Mouse (Mus musculus) induced T-regulatory cell, adult 2 months (primary cell): ENCODE data around the gene Clasp1.

Experiments used
- DNase-seq: peaks from one replicate; pipeline ENCODE4 v3.0.0-alpha.2; 2012; ENCODE audit warnings: low read depth

The Clasp1 gene

DNA sequence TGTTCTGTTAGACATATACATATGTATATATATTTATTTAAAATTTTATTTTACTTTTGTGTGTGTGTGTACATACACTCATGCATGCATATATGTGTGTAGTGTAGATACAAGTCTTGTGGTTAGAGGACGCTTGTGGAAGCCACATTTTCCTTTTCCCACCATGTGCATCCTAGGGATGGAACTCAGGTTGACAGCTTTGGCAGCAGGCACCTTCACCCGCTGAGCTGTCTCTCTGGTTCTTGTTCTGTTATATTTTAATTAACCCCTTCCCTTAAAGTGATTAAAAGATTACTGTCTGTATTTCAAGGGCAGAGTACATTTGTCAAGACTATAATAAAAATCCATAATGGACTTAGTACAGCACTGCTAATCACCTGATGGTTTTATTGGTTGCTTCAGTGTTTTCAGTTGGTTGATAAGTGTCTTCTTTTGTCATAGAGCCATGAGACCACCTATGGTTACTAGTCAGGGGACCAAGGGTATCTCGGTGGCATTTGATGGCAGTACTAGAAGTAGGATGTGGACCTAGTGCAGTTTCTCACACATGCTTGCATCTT is 62.1 kb downstream of the Clasp1 start:
- DNase-seq: no peak

DNA sequence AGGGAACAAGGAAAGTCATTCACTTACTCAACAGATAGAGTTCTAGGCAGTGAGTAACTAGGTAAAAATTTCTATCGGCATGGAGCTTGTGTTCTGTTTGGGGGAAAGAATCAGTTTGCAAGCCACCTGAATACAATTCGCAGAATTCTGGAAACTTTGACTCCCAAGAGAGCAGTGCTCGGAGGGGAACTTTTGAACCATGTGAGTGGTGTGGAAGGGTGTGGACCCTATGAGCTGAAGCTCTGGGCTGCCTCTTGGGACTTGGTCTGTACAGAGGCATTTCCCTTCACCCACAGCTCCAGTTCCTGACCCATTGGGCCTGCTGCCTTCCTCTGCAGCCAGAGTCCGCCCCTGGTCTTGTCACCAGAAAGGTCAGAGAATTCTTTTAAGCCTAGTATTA is 64.7 kb downstream of the Clasp1 start:
- DNase-seq: no peak

DNA sequence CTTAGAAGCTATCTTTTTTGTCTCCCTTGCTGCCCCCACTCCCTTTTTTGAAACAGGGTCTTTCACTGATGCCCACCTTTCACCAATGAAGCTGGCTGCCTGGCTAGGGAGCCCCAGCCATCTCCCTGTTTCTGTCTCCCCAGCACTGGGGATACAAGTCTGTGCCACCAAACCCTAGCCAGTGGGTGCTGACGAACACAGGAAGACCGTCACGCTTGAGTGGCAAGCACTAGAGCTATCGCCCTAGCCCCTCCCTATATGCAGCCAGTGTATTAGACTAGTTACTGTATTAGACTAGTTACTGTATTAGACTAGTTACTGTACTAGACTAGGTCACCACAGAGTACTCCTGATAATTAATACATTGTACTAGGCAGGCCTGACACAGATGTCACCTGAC is 66.0 kb downstream of the Clasp1 start:
- no peak for DNase-seq

GRCm38 (mm10) chr1:118457256-118457882 is 68.5 kb downstream of the Clasp1 start:
- DNase-seq: no peak

GRCm38 (mm10) chr1:118457883-118458259 is 69.0 kb downstream of the Clasp1 start:
- no peak for DNase-seq

DNA sequence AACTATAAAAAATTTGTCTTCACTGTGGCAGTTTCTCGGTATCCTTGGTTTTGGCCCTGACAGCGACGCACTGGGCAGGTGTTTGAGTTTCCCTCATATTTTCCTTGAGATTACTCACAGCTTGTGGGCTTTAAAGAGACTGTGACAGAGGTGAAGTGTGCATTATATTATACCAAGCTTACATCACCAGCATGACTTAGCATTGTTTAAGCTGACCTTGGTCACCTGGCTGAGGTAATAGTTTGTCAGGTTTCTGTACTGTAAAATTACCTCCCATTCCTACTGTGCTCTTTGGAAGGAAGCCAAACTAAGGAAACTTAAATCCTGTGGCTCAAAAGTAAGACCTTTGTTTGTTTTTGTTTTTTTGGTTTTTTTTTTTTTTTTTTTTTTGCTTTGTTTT is 69.4 kb downstream of the Clasp1 start:
- DNase-seq: no peak

GRCm38 (mm10) chr1:118458963-118459920 is 70.4 kb downstream of the Clasp1 start:
- DNase-seq: peak; percentile 99

DNA sequence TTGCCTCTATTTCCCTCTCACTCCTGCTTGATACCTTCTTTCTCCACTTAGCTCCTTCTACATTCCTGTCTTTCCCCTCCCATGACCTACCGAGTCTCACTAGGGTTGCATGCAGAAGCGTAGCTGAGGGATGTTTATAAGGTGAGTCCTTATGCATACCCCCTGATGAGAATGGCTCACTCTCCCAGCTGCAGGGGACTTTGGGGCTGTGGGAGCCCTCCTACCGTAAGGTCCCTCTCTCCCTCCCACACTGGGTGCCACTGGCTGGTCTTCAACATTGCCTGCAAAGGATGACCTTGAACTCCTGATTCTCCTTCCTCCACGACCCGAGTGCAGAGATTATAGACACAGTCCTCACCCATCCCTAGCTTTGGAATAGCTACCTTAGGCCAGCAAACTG is 71.9 kb downstream of the Clasp1 start:
- no peak for DNase-seq

GRCm38 (mm10) chr1:118466041-118466440 is 77.2 kb downstream of the Clasp1 start:
- peak; percentile 34 for DNase-seq

DNA sequence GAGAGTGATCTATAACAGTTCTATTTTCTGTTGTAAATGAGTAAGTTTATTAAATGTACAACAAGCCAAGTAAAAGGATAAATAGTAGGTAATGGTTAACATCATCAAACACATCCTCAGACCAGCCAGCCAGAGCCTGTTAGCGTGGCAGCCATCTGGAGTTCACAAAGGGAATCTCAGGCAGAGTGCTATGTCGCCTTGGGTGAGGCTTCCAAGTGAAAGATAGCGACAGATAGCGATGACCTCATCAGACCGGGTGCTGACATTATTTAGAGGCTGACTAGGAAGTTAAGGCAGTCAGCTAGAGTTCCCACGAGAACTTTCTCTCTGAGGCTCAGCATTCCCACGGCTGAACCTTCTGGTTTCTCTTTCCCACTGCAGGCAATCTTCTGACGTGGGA is 83.5 kb downstream of the Clasp1 start:
- no peak for DNase-seq

GRCm38 (mm10) chr1:118476919-118477318 is 88.1 kb downstream of the Clasp1 start:
- peak; percentile 62 for DNase-seq

DNA sequence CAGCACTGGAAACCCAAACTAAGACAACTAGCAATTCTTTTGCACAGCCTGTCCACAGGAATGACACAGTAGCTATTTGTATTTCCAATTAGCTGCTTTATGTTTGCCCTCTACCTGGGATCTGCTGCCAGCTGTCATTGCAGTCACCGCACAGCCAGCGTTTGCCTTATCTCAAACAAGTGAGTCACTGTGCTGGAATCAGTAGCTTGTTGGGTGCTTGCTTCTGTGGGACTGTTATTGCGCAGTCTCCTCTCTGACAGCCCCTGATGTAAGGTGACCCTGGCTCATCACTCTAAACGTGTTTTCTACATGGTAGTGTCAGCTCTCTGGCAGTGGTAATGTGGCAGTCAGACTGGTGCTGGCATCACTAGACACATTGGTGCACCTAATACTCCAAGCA is 90.4 kb downstream of the Clasp1 start:
- DNase-seq: no peak

DNA sequence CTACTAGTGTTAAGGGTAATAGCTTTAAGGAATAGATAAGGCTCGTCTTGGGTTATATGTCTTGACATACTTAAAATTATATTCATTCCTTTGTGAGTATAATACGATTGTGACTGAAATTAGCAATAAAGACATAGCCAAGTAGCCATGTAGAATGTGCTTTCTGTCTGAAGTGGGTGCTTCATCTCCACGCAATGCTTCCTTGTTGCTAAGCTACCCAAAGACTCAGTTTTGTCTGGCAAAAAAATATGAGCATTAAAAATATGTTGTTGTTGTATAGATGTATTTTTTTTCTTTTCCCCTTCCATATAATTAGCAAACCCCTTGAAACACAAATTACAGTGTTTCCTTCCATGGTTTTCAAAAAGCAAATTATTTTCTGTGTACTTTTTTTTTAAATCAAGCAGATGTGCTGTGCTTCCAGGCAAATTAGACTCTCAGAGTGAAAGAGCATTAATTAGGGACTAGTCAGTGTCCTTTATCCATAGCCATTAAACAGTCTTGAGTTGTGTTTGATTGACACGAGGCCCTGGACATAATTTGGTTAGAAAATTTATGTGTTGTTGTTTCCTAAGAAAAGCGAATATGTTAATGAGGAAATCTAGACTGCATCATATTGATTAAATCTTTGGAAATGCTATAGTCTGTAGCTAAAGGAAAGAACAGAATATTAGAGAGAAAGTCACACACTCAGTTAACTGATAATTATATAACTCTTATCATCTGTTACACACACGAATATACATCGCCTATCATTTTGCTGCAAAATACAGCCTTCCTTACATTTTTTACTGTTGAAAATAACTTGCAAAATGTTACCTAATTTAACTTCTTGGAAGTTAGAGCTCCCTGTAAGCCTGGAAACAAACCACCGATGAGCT is 91.9 kb downstream of the Clasp1 start:
- no peak for DNase-seq

DNA sequence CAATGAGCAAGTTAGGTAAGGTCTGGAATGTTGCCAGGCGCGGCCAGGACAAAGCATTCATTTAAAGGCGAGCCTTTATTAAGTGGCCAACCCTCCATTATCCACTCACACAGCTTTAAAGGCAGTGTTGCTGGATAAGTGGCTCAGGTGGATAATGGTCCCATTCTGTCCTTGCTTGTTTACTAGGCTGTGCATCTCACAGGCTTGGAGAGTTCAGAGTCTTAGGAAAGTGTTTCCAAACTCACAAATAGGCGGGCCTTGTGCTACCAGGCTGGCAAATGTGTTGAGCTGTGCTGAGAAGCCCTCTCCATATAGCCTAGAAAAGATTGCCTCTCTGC is 92.5 kb downstream of the Clasp1 start:
- no peak for DNase-seq

DNA sequence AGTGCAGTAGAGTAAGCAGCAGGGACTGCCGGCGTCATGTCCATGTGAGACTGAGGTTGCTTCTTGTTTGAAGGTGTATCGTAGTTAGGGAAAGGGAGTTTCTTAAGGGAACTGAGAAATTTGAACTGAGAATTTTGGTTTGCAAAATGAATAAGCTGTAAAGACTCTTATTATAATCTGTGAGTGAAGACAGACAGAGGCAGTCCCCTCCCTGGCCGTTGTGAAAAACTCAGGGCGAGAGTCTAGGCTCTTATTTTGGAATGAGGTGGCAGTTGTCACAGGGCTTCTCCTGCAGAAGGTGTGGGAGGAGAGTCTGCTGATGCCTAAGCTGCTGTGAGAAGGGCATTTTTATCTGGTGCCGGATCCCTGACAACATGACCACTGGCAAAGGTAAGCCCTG is 92.8 kb downstream of the Clasp1 start:
- DNase-seq: no peak

- DNase-seq: no peak
Measured at GRCm38 (mm10) chr1:118482285-118483019, 93.6 kb downstream of the Clasp1 start.

DNA sequence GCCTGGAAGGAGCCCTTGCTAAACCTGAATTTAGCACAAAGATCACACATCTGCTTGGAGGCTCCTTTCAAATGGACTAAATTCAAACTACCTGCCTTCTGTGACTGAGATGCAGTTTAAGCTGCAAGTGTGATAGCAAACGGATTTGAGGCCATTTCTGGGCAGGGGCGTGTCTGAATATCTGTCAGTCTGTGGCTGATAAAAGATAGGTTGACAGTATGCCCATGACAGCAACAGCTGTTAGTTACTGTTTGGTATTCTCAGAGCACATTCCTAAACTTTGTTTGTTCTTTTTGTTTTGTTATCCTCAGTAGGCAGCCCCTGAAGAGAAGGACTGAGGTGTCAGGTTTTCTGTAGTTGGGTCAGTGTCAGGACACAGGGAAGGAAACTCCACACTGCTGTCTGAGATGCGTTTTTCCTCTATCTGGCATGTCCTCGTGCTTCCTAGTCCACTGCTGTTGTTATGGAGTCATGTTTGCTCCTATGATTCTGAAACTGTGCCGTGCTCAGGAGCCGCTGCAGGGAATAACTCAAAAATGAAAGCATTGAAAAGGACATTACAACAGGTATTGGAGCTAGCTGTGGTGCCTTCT is 94.7 kb downstream of the Clasp1 start:
- DNase-seq: no peak

DNA sequence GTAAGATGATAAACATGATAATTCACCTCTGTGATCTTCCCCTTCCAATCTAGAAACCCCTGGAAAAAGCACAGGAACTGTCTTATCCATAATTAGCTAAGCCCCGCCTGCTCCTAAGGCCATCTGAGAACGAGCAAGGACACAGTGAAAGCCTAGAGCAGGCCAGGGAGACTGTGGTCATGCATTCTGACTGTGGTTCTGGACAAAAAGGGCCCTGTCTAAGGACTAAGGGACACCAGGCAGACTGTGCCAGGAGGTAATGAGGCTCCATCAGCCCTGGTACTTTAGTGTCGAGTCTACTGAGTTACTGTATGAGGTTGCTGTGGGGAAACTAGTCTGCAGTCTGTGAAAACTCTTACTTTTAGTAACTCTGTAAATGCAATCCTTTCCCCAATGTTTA is 96.7 kb downstream of the Clasp1 start:
- no peak for DNase-seq

DNA sequence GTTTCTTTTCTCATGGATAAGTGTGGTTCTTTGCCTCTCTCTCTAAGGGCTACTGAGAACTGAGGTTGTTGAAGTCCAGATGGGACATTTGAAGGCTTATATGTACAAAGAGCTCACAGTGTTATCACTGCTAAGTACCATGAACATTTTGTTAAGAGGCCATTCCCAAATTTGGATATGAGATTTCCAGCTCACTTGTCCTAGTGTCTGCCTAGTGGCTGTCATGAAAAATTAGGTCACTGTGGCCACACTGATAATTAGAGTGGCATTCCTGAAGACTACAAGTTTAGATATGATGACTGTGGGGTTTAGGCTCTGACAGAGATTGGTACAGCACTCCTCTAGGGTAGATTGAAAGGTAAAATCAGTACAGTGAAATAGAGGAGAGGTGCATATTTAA is 97.2 kb downstream of the Clasp1 start:
- no peak for DNase-seq

- peak; percentile 32 for DNase-seq
Measured at GRCm38 (mm10) chr1:118492811-118493210, 104.0 kb downstream of the Clasp1 start.

- no peak for DNase-seq
Measured at GRCm38 (mm10) chr1:118494551-118494950, 105.7 kb downstream of the Clasp1 start.
